Mouse (Mus musculus) forebrain, embryonic 14.5 days (tissue): ENCODE measurements at regions not wholly inside any gene's neighbourhood (a gene's known extent, or its start where the extent isn't known, plus 50 kb on each side); places are given as distances from the start of the nearest gene placed in this dataset.
A peak's percentile ranks its signal among the peaks of the same experiment; 100 is the strongest.

Source experiments
- ATAC-seq: fragments of 200-750 bp; cut with Nextera tagmentation; 2 replicates; pipeline ENCODE4 v1.8.0; 2017; ENCODE audit warnings: mild to moderate bottlenecking, moderate library complexity
- DNase-seq: peaks from one replicate; pipeline ENCODE4 v3.0.0-alpha.2; 2015; ENCODE audit warnings: low spot score
- H3K27ac ChIP-seq: fragments of 300-500 bp; sonication (generic); 2 replicates; pipeline ENCODE4 v1.5.1; 2014; ENCODE audit warnings: low read depth, mild to moderate bottlenecking, control low read depth, low read length, moderate library complexity
- H3K27me3 ChIP-seq: fragments of 300-500 bp; sonication (generic); replicated peaks from 2 replicates; pipeline ENCODE4 v1.6.1; 2014; ENCODE audit warnings: low read length, control low read depth, mixed read lengths; ENCODE audit not compliant: control insufficient read depth, insufficient read depth
- H3K36me3 ChIP-seq: fragments of 300-500 bp; sonication (generic); 2 replicates; pipeline ENCODE4 v1.6.1; 2014; ENCODE audit warnings: low read length, control low read depth; ENCODE audit not compliant: control insufficient read depth, insufficient read depth
- H3K4me1 ChIP-seq: fragments of 300-500 bp; sonication (generic); 2 replicates; pipeline ENCODE4 v1.6.1; 2014; ENCODE audit warnings: antibody characterized with exemption, low read length, control low read depth; ENCODE audit not compliant: control insufficient read depth, insufficient read depth
- H3K4me2 ChIP-seq: fragments of 300-500 bp; sonication (generic); 2 replicates; pipeline ENCODE4 v1.6.1; 2014; ENCODE audit warnings: mild to moderate bottlenecking, control low read depth, low read length
- H3K4me3 ChIP-seq: fragments of 300-500 bp; sonication (generic); 2 replicates; pipeline ENCODE4 v1.5.1; 2014; ENCODE audit warnings: low read depth, low read length, control low read depth
- H3K9ac ChIP-seq: fragments of 300-500 bp; sonication (generic); 2 replicates; pipeline ENCODE4 v1.6.1; 2014; ENCODE audit warnings: mild to moderate bottlenecking, low read length, control low read depth, moderate library complexity
- H3K9me3 ChIP-seq: fragments of 300-500 bp; sonication (generic); replicated peaks from 2 replicates; pipeline ENCODE4 v1.6.1; 2016; ENCODE audit warnings: low read length, control low read depth, mixed read lengths; ENCODE audit not compliant: control insufficient read depth
- WGBS: fragments of 180-500 bp; shearing (Covaris S2); extraction: QIAGEN DNeasy Blood & Tissue Kit; methylation state at CpG from one replicate; pipeline ENCODE4 v1.1.7; 2014; 5-methylcytosine and 5-hydroxymethylcytosine counted together

DNA sequence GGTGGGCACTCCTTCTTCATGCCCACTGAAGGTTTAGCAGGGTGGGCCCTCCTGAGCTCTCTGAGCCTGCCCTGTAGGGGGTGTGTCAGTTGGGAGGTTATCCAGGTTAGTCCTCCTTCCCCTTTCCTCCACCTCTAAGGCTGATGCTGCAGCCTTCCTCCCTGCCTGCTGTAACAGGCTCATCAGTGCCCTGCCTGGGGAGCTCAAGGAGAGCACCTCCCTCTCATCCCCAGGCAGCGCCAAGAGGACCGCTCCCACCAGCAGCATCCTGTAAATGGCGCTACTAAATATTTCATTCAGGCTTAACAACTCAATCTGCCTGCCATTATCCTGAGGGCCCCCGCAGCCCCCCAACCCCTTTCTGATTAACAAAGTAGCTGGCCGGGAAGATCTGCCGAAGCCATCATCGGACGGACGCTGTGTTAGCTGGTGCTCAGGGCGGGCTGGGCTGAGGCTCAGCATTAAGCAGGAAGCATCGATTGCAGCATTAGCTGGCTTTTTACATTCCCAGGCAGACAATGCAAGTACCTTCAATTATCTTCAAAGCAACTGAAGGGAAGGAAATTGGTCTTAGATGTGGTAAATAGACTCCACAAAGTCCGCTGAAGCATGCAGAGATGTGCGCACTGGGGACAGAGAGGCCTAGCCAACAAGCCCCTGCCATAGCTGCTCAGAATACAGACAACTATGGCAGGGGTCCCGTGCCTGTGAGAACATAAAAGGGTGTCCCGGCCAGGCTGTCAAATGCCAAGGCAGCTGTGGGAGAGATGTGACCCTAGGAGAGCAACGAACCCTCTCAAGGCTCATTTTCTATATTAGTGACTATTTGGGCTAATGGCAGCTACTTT lies 296.3 kb upstream of the Gm4791 start:
- H3K27me3 ChIP-seq: no peaks in the 10 kb centered on the region

DNA sequence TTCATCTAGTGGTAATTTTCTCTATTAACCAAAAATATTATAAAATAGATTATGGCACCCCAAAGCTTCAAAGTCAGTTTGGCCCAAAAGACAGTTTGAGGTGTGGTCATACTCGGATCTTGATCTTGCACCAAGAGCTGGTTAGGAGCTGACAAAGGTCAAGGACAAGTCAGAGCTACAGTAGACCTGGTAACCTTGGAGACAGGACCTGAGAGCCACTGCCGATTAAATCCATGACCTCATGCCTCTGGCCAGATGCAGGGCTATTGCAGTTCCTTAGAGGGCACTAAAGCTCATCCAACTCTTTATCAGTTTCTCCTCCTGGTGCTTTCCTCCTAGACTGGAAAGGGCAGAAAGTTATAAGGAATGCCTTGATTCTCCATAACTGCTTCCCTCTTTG lies 302.4 kb upstream of the Gm4791 start:
- no peak overlapping the region for H3K4me2 ChIP-seq
- no peak for DNase-seq
- 87% methylated on average over 2 of the region's 2 CpGs for WGBS
- H3K36me3 ChIP-seq: no peaks in the 10 kb centered on the region
- H3K27ac ChIP-seq: no peak overlapping the region
- H3K27me3 ChIP-seq: no peaks in the 10 kb centered on the region
- H3K4me3 ChIP-seq: no peak overlapping the region
- no peak overlapping the region for H3K9ac ChIP-seq
- no peaks in the 10 kb centered on the region for H3K4me1 ChIP-seq
- ATAC-seq: no peak
- H3K9me3 ChIP-seq: no peaks in the 10 kb centered on the region

More for the DNA sequence above, 296.3 kb upstream of the Gm4791 start:
- Histone ChIP-seq H3K4me2 (peak overlapping the region; percentile 30; the same call in 1 of the 2 replicates), H3K9ac (peak overlapping the region; percentile 14; the same call in 1 of the 2 replicates), H3K9me3 (no peaks in the 10 kb centered on the region), H3K4me3 (no peak overlapping the region), H3K27ac (peak overlapping the region; percentile 63), H3K4me1 (peaks cover 20% of the 10 kb centered on the region), H3K36me3 (no peaks in the 10 kb centered on the region)
- WGBS: 8% methylated on average over 16 of the region's 16 CpGs
- ATAC-seq (peak; percentile 59), DNase-seq (peak; percentile 69)

DNA sequence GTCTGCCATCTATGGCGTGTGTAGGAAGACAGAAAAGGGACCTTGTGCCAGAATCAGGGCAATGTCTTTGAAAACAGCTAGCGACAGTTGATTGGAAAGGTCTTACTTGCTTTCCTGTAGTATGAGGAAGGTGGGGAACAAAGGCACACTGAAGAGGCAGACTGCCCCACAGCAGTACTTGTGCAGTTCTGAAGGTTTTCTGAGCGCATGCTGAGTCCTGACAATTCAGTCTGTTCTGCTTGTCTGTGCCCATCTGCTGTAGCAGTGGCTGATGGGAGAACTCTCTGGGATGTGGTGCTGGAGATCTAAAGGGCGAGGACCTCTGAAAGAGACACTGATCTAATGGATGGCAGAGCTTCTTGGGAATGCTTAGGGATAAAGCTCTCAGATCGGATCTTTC lies 309.2 kb upstream of the Gm4791 start:
- WGBS: 77% methylated on average over 5 of the region's 5 CpGs
- Histone ChIP-seq H3K4me3 (no peak overlapping the region), H3K27me3 (no peaks in the 10 kb centered on the region), H3K4me1 (no peaks in the 10 kb centered on the region), H3K4me2 (no peak overlapping the region), H3K9me3 (no peaks in the 10 kb centered on the region), H3K9ac (no peak overlapping the region), H3K36me3 (no peaks in the 10 kb centered on the region), H3K27ac (no peak overlapping the region)
- DNase-seq: no peak
- no peak for ATAC-seq

DNA sequence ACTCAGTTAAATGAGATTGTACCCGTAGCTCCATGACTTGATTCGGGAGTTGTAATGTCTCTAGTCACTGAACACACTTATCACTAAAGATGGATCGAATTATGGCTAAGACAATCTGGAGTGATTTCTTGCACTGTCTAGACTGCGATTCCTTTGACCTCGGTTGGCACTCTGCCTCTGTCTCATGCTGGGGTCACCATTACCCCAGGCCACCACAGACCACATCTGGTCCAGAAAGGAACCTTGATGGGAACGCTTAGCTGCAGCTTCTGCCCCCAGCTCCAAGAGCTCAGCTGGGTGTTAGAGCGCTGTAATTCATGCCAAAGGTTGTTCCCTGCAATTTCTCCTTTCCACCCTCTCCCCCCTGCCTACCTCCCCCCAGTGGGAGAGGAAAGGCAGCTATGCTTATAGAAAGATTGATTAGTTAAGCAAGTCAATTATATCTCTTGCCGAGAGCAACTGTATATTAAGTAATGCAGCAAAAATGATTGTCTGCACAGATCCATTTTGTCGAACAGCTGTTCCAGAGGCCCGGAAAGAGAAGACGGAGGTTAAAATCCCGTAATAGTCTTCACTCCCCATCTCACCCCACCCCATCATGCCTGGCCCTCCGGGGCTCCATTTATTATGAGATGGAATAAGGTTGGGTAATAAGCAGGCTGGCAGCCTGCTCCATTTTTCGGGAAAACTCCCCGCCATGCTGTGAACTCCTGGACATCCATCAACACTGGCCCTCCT lies 314.3 kb upstream of the Gm4791 start:
- H3K27ac ChIP-seq: no peak overlapping the region

DNA sequence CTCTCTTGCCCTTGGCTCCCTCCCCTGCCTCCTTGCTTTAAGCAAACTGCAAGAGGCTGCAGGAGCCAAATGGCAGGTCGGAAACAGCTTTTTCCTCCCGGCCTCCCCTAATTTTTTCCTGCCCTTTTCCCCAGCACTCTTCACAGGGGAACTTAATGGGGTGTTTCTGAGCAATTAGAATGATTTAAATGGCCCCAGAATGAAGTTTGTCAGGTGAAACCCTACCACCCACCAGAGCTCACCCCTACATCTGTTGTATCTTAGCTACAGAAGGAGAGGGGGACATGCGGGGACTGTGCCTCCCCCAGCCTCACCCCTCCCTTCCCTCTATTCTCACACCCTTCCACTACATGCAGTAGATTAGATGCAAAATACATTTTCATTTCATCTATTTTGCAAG lies 326.5 kb upstream of the Gm4791 start:
- Histone ChIP-seq H3K4me3 (no peak overlapping the region), H3K27me3 (no peaks in the 10 kb centered on the region)
- no peak for DNase-seq

More for the DNA sequence above, 314.3 kb upstream of the Gm4791 start:
- no peak for ATAC-seq
- no peaks in the 10 kb centered on the region for H3K9me3 ChIP-seq
- H3K4me1 ChIP-seq: no peaks in the 10 kb centered on the region
- 86% methylated on average over 15 of the region's 15 CpGs for WGBS
- no peak overlapping the region for H3K4me2 ChIP-seq
- H3K36me3 ChIP-seq: no peaks in the 10 kb centered on the region
- H3K4me3 ChIP-seq: no peak overlapping the region
- H3K9ac ChIP-seq: no peak overlapping the region
- no peaks in the 10 kb centered on the region for H3K27me3 ChIP-seq
- no peak for DNase-seq

DNA sequence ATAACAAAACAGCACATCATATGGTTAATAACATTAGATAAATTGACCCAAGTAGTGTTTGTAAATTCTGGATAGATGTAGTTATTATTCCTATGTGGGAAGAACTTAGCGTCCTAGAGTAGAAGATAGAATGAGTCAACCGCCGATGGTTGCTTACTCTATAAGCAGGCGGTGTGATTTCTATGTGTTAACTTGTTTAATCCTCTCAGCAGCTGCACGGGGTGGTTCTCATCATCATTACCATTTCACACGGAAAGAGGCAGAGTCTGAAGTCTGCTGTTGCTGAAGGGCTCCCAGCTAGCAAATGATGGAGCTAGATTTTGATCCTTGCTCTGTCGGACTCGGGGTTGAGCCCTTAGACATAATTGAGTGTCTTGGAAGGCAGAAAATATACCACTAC lies 334.6 kb upstream of the 4931429L15Rik start:
- H3K9me3 ChIP-seq: no peaks in the 10 kb centered on the region
- no peaks in the 10 kb centered on the region for H3K4me1 ChIP-seq
- H3K27me3 ChIP-seq: no peaks in the 10 kb centered on the region
- H3K36me3 ChIP-seq: no peaks in the 10 kb centered on the region
- H3K9ac ChIP-seq: no peak overlapping the region
- H3K27ac ChIP-seq: no peak overlapping the region
- no peak overlapping the region for H3K4me3 ChIP-seq
- ATAC-seq (no peak), DNase-seq (no peak)
- no peak overlapping the region for H3K4me2 ChIP-seq
- 89% methylated on average over 8 of the region's 8 CpGs for WGBS

More for the DNA sequence above, 326.5 kb upstream of the Gm4791 start:
- ATAC-seq: no peak
- Histone ChIP-seq H3K36me3 (no peaks in the 10 kb centered on the region), H3K4me1 (no peaks in the 10 kb centered on the region), H3K27ac (no peak overlapping the region), H3K9ac (no peak overlapping the region), H3K4me2 (no peak overlapping the region), H3K9me3 (no peaks in the 10 kb centered on the region)
- 39% methylated on average over 3 of the region's 3 CpGs for WGBS

DNA sequence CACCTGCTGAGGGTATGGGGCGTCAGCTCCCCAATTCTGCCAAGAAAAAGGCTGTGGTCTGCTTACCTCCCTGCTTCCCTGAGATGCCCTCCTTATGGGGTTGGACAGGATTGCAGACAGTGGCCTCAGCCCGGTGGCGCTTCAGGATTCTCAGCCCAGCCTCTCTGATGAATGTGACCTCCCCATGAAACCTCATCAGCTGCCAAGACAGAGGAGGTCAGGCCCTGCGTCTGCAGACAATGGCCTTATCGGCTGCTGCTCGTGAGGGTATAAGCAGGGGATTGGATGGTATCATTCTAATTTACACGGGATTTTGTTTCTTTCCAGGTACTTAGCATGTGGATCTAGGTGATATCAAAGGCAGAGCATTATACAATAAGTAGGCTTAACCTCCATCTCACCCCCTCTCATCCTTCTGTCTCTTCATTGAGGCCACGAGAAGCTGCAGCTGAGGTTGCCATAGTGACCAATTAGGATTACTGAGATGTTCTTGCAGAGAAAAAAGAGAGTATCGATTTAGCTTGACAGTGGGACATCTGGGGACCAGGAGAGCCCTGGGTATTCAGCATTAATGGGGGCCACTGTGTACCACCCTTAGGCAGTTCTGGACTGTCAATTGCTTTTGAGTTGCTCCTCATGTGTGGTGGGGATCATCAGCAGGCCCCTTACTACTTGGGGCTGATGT lies 327.6 kb upstream of the 4931429L15Rik start:
- ATAC-seq (peak; percentile 37; the same call in 1 of the 2 replicates), DNase-seq (peak; percentile 64)
- peak overlapping the region; percentile 39; the same call in 1 of the 2 replicates for H3K27ac ChIP-seq
- H3K4me2 ChIP-seq: no peak overlapping the region
- H3K4me1 ChIP-seq: peaks cover 14% of the 10 kb centered on the region
- no peaks in the 10 kb centered on the region for H3K27me3 ChIP-seq
- H3K9me3 ChIP-seq: no peaks in the 10 kb centered on the region
- no peak overlapping the region for H3K9ac ChIP-seq
- H3K36me3 ChIP-seq: no peaks in the 10 kb centered on the region
- 14% methylated on average over 9 of the region's 9 CpGs for WGBS
- no peak overlapping the region for H3K4me3 ChIP-seq

DNA sequence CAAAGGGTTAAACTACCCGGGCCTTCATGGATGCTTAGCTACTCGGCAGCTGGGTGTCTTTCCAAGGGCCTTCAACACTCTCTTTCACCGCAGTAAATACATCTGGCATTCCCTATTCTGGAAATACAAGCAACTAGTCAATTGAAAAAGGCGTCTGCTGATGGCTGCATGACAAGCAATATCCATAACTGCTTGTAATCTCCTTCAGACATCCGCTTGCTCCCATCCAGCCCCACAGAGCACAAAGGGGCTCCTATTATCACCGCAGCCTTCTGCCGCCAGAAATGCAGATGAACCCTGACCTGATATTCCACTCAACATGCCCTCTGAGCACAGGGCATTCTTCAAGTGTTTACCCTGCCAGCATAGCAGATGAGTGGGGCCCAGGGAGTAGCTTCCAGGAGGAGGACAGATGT lies 325.7 kb upstream of the 4931429L15Rik start:
- Histone ChIP-seq H3K4me3 (no peak overlapping the region), H3K4me1 (peaks cover 14% of the 10 kb centered on the region), H3K9ac (peak overlapping the region; percentile 21; the same call in 1 of the 2 replicates), H3K27ac (peak overlapping the region; percentile 65; the same call in 1 of the 2 replicates), H3K36me3 (no peaks in the 10 kb centered on the region), H3K27me3 (no peaks in the 10 kb centered on the region), H3K4me2 (no peak overlapping the region), H3K9me3 (no peaks in the 10 kb centered on the region)
- 33% methylated on average over 7 of the region's 7 CpGs for WGBS
- ATAC-seq: peak; percentile 67
- DNase-seq: peak; percentile 67
